Mouse (Mus musculus) ES-E14 (cell line): ENCODE measurements around the gene Spg7. TPM values are rescaled to one million over a fixed set of nuclear protein-coding genes. Genes with fewer than 3 reads are reported as not detected.

Source experiments
- DNase-seq: peaks from one replicate; pipeline ENCODE4 v3.0.0-alpha.2; 2013; ENCODE audit warnings: low read depth, low spot score
- H3K27ac ChIP-seq: 2 replicates; pipeline ENCODE4 v1.5.1; 2012; ENCODE audit warnings: low read depth, mild to moderate bottlenecking, low read length, moderate library complexity, mixed read lengths; ENCODE audit not compliant: poor library complexity, insufficient read depth, severe bottlenecking
- H3K36me3 ChIP-seq: 2 replicates; pipeline ENCODE4 v1.6.1; 2012; ENCODE audit warnings: mild to moderate bottlenecking, low read length, moderate library complexity, mixed read lengths; ENCODE audit not compliant: control insufficient read depth, poor library complexity, insufficient read depth, severe bottlenecking
- H3K4me1 ChIP-seq, 2 experiments: fragments of 150-350 bp in 1 of 2; sonication (generic) in 1 of 2; 2 replicates each; pipeline ENCODE4 v1.6.1; 2012; ENCODE audit warnings: low read length in 2 of 2, mild to moderate bottlenecking in 1 of 2, mixed read lengths in 1 of 2; ENCODE audit not compliant: control insufficient read depth in 2 of 2, insufficient read depth in 2 of 2, poor library complexity in 1 of 2
- H3K4me3 ChIP-seq, 2 experiments: fragments of 150-350 bp in 1 of 2; sonication (generic) in 1 of 2; 2 replicates each; pipeline ENCODE4 v1.5.1; 2012; ENCODE audit warnings: low read length in 2 of 2, low read depth in 1 of 2, mild to moderate bottlenecking in 1 of 2, mixed read lengths in 1 of 2; ENCODE audit not compliant: insufficient read depth in 1 of 2, poor library complexity in 1 of 2, severe bottlenecking in 1 of 2
- H3K9ac ChIP-seq: 2 replicates; pipeline ENCODE4 v1.6.1; 2012; ENCODE audit warnings: low read depth, mild to moderate bottlenecking, low read length, mixed read lengths; ENCODE audit not compliant: poor library complexity, insufficient read depth, severe bottlenecking
- H3K9me3 ChIP-seq: fragments of 150-350 bp; sonication (generic); 2 replicates; pipeline ENCODE4 v1.6.1; 2012; ENCODE audit warnings: low read depth, mild to moderate bottlenecking, low read length; ENCODE audit not compliant: control insufficient read depth, insufficient read depth
- CHD2 ChIP-seq: IDR thresholded peaks from 2 replicates; pipeline ENCODE4 v1.6.1; 2014; ENCODE audit warnings: mild to moderate bottlenecking, low read depth, low read length, inconsistent platforms
- HCFC1 ChIP-seq: IDR thresholded peaks from 2 replicates; pipeline ENCODE4 v1.6.1; 2012; ENCODE audit warnings: low read length, inconsistent platforms, borderline replicate concordance; ENCODE audit not compliant: insufficient read depth
- MAFK ChIP-seq: IDR thresholded peaks from 2 replicates; pipeline ENCODE4 v1.6.1; 2014; ENCODE audit warnings: mild to moderate bottlenecking, low read depth, low read length, inconsistent platforms; ENCODE audit not compliant: insufficient read depth
- ZC3H11A ChIP-seq: IDR thresholded peaks from 2 replicates; pipeline ENCODE4 v1.6.1; 2012; ENCODE audit warnings: low read depth, mild to moderate bottlenecking, inconsistent platforms, low read length, borderline replicate concordance
- ZNF384 ChIP-seq: IDR thresholded peaks from 2 replicates; pipeline ENCODE4 v1.6.1; 2012; ENCODE audit warnings: low read depth, low read length, inconsistent platforms
- in situ Hi-C, 2 experiments: fragments of 600-800 bp; cut with MboI; formaldehyde crosslinking; loops; one replicate each; pipeline ENCODE4 v1.15.1; 2025; ENCODE audit warnings: low sequenced_read_pairs in 2 of 2, inconsistent platforms in 1 of 2; ENCODE audit not compliant: unreplicated experiment in 2 of 2
- total RNA-seq: library from RNA; depleted of rRNA; stranded (reverse); fragments of 300-350 nt; gene quantifications from 2 replicates; pipeline ENCODE4 v1.2.3, GENCODE M21; 2012; rRNA removed

Gene Spg7
- total RNA-seq, 1 experiment: 106 TPM

- in situ Hi-C loops: no loop called here
- TF ChIP-seq HCFC1 (no peak), ZC3H11A (no peak), ZNF384 (no peak), MAFK (no peak), CHD2 (no peak)
- Histone ChIP-seq H3K4me3 (no peak overlapping the region), H3K4me1 (no peaks in the 10 kb centered on the region), H3K36me3 (no peaks in the 10 kb centered on the region), H3K9ac (no peak overlapping the region), H3K9me3 (peaks cover 2% of the 10 kb centered on the region; the same call in 1 of the 2 replicates), H3K27ac (no peak overlapping the region)
- no peak for DNase-seq
Measured at GRCm38 (mm10) chr8:123138741-123139140, 76.0 kb downstream of the Spg7 start.

- Histone ChIP-seq H3K36me3 (no peaks in the 10 kb centered on the region), H3K9ac (no peak overlapping the region), H3K9me3 (peaks cover 2% of the 10 kb centered on the region; the same call in 1 of the 2 replicates), H3K27ac (no peak overlapping the region), H3K4me1 (no peaks in the 10 kb centered on the region), H3K4me3 (no peak overlapping the region)
- in situ Hi-C loops: no loop called here
- no peak for DNase-seq
- TF ChIP-seq HCFC1: no peak
- no peak for TF ChIP-seq MAFK
- no peak for TF ChIP-seq CHD2
- TF ChIP-seq ZNF384: no peak
- TF ChIP-seq ZC3H11A: no peak
Measured at GRCm38 (mm10) chr8:123141741-123142462, 79.2 kb downstream of the Spg7 start.

- DNase-seq: no peak
- in situ Hi-C loops: no loop called here
- TF ChIP-seq CHD2 (no peak), ZC3H11A (0 out of 2 replicates have a peak, but pooled peaks have one; percentile 4)
- peaks cover 0 to 7% of the 10 kb centered on the region in 2 experiments; a peak in 1 of 4 replicates for H3K4me1 ChIP-seq
- peaks cover 2% of the 10 kb centered on the region; the same call in 1 of the 2 replicates for H3K9me3 ChIP-seq
- H3K4me3 ChIP-seq: no peak overlapping the region
- H3K36me3 ChIP-seq: no peaks in the 10 kb centered on the region
- no peak overlapping the region for H3K27ac ChIP-seq
- no peak overlapping the region for H3K9ac ChIP-seq
Measured at GRCm38 (mm10) chr8:123145279-123145678, 82.5 kb downstream of the Spg7 start.

GRCm38 (mm10) chr8:123146390-123146789, 83.6 kb downstream of the Spg7 start:
- peaks cover 0 to 7% of the 10 kb centered on the region in 2 experiments; a peak in 1 of 4 replicates for H3K4me1 ChIP-seq
- H3K9me3 ChIP-seq: no peaks in the 10 kb centered on the region
- TF ChIP-seq MAFK (no peak), HCFC1 (no peak), ZC3H11A (no peak), ZNF384 (no peak), CHD2 (no peak)
- H3K9ac ChIP-seq: no peak overlapping the region
- no peak for DNase-seq
- H3K36me3 ChIP-seq: no peaks in the 10 kb centered on the region
- in situ Hi-C loops: no loop called here
- H3K27ac ChIP-seq: no peak overlapping the region
- H3K4me3 ChIP-seq: no peak overlapping the region

Other genes with a start within 250 kb of the Spg7 start
- gene Cdh15, start 215.0 kb upstream of the Spg7 start, total RNA-seq: 0.76 and 1.1 TPM in 2 replicates
- gene Ankrd11, start 20.7 kb upstream of the Spg7 start, total RNA-seq: 155 and 194 TPM in 2 replicates
- 2,643 and 2,912 TPM in 2 replicates for gene Rpl13, start 39.4 kb downstream of the Spg7 start, total RNA-seq
- gene Cpne7, start 54.4 kb downstream of the Spg7 start, total RNA-seq: 1.8 and 4.9 TPM in 2 replicates
- gene Sult5a1, start 95.4 kb downstream of the Spg7 start, total RNA-seq: 3.1 and 3.3 TPM in 2 replicates
- not detected in 2 replicates for gene Dpep1, start 123.3 kb downstream of the Spg7 start, total RNA-seq
- 68.8 and 86.0 TPM in 2 replicates for gene Chmp1a, start 149.8 kb downstream of the Spg7 start, total RNA-seq
- 1.2 and 1.4 TPM in 2 replicates for gene Spata33, start 149.9 kb downstream of the Spg7 start, total RNA-seq
- gene Cdk10, start 161.9 kb downstream of the Spg7 start, total RNA-seq: 42.7 and 58.9 TPM in 2 replicates
- gene Spata2l, start 173.3 kb downstream of the Spg7 start, total RNA-seq: 1.2 and 1.7 TPM in 2 replicates
- 14.8 and 19.1 TPM in 2 replicates for gene Zfp276, start 191.3 kb downstream of the Spg7 start, total RNA-seq
- 10.8 and 15.4 TPM in 2 replicates for gene Vps9d1, start 191.4 kb downstream of the Spg7 start, total RNA-seq